Mouse (Mus musculus) ES-Bruce4 (cell line): ENCODE results near the gene Ick.

Experiments
- CTCF ChIP-seq: IDR thresholded peaks from one replicate; pipeline ENCODE4 v1.8.1; 2011; ENCODE audit warnings: low read depth, low read length
- POLR2A ChIP-seq: IDR thresholded peaks from one replicate; pipeline ENCODE4 v1.8.1; 2011; ENCODE audit warnings: low read length; ENCODE audit not compliant: insufficient read depth

DNA sequence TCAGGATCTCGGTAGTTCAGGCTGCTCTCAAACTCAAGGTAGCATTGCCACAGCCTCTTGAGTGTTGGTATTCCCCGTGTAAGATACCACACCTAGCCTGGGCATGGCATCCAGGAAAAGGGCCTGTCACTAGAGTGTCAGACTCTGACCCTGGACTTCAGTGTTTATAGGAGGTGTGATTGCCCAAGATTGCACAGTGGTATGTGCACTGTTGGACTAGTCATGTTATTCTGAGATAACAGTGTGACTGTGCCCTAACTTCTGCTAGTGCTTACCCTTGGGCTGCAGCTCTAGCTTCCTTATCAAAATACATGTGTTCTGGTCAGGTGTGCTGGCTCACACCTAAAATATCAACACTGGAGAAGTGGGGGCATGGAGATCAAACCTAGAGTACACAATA lies 8.7 kb downstream of the Ick start:
- TF ChIP-seq CTCF (no peak), POLR2A (no peak)
